Mouse (Mus musculus): ENCODE measurements around the gene Wdr5b. TPM values are rescaled to one million over a fixed set of nuclear protein-coding genes. Genes with fewer than 3 reads are reported as not detected.
"Not testable (repeated sequence)": the region's sequence is repeated elsewhere in the genome, so short reads cannot be mapped to it uniquely, and the experiment has no call there.

The Wdr5b gene
- 12.0 and 15.5 TPM in 2 replicates for polyA plus RNA-seq (2014; fragmentation: Nextera tagmentation; extraction: Ambion mirVana)

DNA sequence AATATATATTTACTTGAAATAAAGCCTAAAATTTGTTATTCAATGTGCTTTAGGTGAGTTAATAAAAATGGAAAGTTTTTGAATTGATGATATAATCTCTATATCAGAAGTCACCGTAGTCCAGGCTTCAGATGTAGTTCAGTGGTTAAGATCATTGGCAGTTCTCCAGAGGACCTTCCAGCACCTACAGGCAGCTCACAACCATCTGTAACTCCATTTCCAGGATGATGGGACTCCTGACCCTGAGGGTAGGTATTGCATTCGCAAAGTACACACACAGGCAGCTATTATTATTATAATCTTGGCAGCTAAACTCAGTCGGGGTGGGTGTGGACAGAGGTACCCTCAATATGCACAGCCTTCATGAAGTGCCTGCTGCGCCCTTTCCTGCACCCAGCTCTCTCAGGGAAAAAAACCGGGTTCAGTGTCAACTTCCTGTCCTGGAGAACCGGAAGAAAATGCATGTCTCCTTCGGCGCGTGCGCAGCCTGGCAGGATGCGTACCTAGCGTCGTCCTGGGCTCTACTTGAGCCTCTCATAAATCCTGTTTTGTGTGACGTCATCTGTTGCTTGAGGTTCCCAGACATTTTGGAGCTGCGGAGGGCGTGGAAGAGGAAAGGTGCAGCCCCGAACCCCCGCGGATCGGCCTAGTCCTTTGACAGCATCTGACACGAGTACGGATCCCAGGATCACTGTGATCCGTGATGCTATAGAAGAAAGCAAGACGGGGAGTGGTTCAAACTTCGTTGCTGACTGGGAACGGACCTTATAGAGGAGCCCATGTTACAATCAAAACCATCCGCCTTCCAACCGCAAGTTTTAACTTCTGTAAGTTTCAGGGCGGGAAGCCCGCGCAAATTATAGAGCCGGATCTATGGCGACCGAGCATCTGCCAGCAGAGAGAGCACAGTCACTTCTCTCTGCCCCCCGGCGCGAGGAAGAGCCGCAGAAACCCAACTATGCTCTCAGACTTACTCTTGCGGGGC, at the start of gene Wdr5b:
Wdr5b (plus strand) TSS at position 551 of the 985 bp plus-strand sequence.
- peak within 1 kb of the TSS; percentile 81 for H3K4me2 ChIP-seq
- peak within 1 kb of the TSS; percentile 82 for H3K9ac ChIP-seq (ENCODE audit: low read length)
- peak; percentile 97 for ATAC-seq (ENCODE audit: low FRiP score)
- no peaks in the 10 kb centered on the region for H3K27me3 ChIP-seq (ENCODE audit: control insufficient read depth, insufficient read depth, low read length)
- H3K9me3 ChIP-seq (ENCODE audit: control insufficient read depth, low read length): no peaks in the 10 kb centered on the region
- peak; percentile 97 for DNase-seq (ENCODE audit: low spot score, missing footprints)
- peak within 1 kb of the TSS; percentile 60 for H3K4me3 ChIP-seq (ENCODE audit: low read depth, low read length)
- peaks cover 9% of the 10 kb centered on the region for H3K4me1 ChIP-seq (ENCODE audit: control insufficient read depth, insufficient read depth, low read length)
- WGBS: 2% methylated on average over 39 of the region's 39 CpGs
- no peaks in the 10 kb centered on the region for H3K36me3 ChIP-seq (ENCODE audit: control insufficient read depth, insufficient read depth, low read length)
- peak within 1 kb of the TSS; percentile 22; the same call in 1 of the 2 replicates for H3K27ac ChIP-seq (ENCODE audit: low read depth, low read length)

- no peaks in the 10 kb centered on the region for H3K9me3 ChIP-seq (ENCODE audit: control insufficient read depth, low read length)
- no peak for ATAC-seq (ENCODE audit: low FRiP score)
- DNase-seq (ENCODE audit: low spot score, missing footprints): no peak
- H3K27me3 ChIP-seq (ENCODE audit: control insufficient read depth, insufficient read depth, low read length): no peaks in the 10 kb centered on the region
- no peaks in the 10 kb centered on the region for H3K4me1 ChIP-seq (ENCODE audit: control insufficient read depth, insufficient read depth, low read length)
- H3K4me2 ChIP-seq: no peak overlapping the region
- no peak overlapping the region for H3K9ac ChIP-seq (ENCODE audit: low read length)
- H3K27ac ChIP-seq (ENCODE audit: low read depth, low read length): no peak overlapping the region
- H3K36me3 ChIP-seq (ENCODE audit: control insufficient read depth, insufficient read depth, low read length): no peaks in the 10 kb centered on the region
- H3K4me3 ChIP-seq (ENCODE audit: low read depth, low read length): no peak overlapping the region
- WGBS: 78% methylated on average over 1 of the region's 1 CpGs
Observed at GRCm38 (mm10) chr16:35992391-35992790, 48.6 kb upstream of the Wdr5b start.

GRCm38 (mm10) chr16:35993316-35993715, 47.7 kb upstream of the Wdr5b start:
- Histone ChIP-seq H3K9me3 (ENCODE audit: control insufficient read depth, low read length) (no peaks in the 10 kb centered on the region), H3K9ac (ENCODE audit: low read length) (no peak overlapping the region), H3K4me2 (no peak overlapping the region), H3K36me3 (ENCODE audit: control insufficient read depth, insufficient read depth, low read length) (no peaks in the 10 kb centered on the region), H3K4me1 (ENCODE audit: control insufficient read depth, insufficient read depth, low read length) (no peaks in the 10 kb centered on the region), H3K4me3 (ENCODE audit: low read depth, low read length) (no peak overlapping the region), H3K27me3 (ENCODE audit: control insufficient read depth, insufficient read depth, low read length) (no peaks in the 10 kb centered on the region), H3K27ac (ENCODE audit: low read depth, low read length) (no peak overlapping the region)
- no peak for ATAC-seq (ENCODE audit: low FRiP score)
- DNase-seq (ENCODE audit: low spot score, missing footprints): no peak
- 96% methylated on average over 3 of the region's 3 CpGs for WGBS

DNA sequence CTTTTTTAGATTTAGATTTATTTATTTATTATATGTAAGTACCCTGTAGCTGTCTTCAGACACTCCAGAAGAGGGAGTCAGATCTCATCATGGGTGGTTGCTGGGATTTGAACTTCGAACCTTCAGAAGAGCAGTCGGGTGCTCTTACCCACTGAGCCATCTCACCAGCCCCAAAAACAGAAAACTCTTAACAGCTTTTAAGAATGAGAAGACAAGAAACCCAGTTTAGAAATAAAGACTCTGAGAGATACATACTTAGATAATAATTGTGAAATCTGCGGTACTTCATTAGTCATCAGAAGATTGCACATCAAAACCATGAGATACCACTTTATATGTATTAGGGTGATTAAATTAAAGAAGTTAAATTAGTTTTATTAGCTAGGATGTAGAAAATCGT, 42.1 kb upstream of the Wdr5b start:
- H3K4me2 ChIP-seq; H3K9me3 ChIP-seq (ENCODE audit: control insufficient read depth, low read length); H3K9ac ChIP-seq (ENCODE audit: low read length); H3K4me1 ChIP-seq (ENCODE audit: control insufficient read depth, insufficient read depth, low read length); H3K4me3 ChIP-seq (ENCODE audit: low read depth, low read length); ATAC-seq (ENCODE audit: low FRiP score); H3K27ac ChIP-seq (ENCODE audit: low read depth, low read length); DNase-seq (ENCODE audit: low spot score, missing footprints); H3K36me3 ChIP-seq (ENCODE audit: control insufficient read depth, insufficient read depth, low read length); H3K27me3 ChIP-seq (ENCODE audit: control insufficient read depth, insufficient read depth, low read length): not testable (repeated sequence)
- WGBS: 95% methylated on average over 4 of the region's 4 CpGs

GRCm38 (mm10) chr16:36008396-36008795, 32.6 kb upstream of the Wdr5b start:
- ATAC-seq (ENCODE audit: low FRiP score): no peak
- no peak overlapping the region for H3K4me3 ChIP-seq (ENCODE audit: low read depth, low read length)
- no peak overlapping the region for H3K9ac ChIP-seq (ENCODE audit: low read length)
- H3K4me2 ChIP-seq: no peak overlapping the region
- 87% methylated on average over 3 of the region's 3 CpGs for WGBS
- no peaks in the 10 kb centered on the region for H3K9me3 ChIP-seq (ENCODE audit: control insufficient read depth, low read length)
- 0 out of 2 replicates have a peak, but pooled peaks cover 4% of the 10 kb centered on the region for H3K36me3 ChIP-seq (ENCODE audit: control insufficient read depth, insufficient read depth, low read length)
- no peaks in the 10 kb centered on the region for H3K4me1 ChIP-seq (ENCODE audit: control insufficient read depth, insufficient read depth, low read length)
- H3K27me3 ChIP-seq (ENCODE audit: control insufficient read depth, insufficient read depth, low read length): no peaks in the 10 kb centered on the region
- DNase-seq (ENCODE audit: low spot score, missing footprints): no peak
- no peak overlapping the region for H3K27ac ChIP-seq (ENCODE audit: low read depth, low read length)

- no peak overlapping the region for H3K27ac ChIP-seq (ENCODE audit: low read depth, low read length)
- 97% methylated on average over 1 of the region's 1 CpGs for WGBS
- no peak overlapping the region for H3K4me2 ChIP-seq
- no peaks in the 10 kb centered on the region for H3K27me3 ChIP-seq (ENCODE audit: control insufficient read depth, insufficient read depth, low read length)
- H3K36me3 ChIP-seq (ENCODE audit: control insufficient read depth, insufficient read depth, low read length): no peaks in the 10 kb centered on the region
- no peak overlapping the region for H3K9ac ChIP-seq (ENCODE audit: low read length)
- no peaks in the 10 kb centered on the region for H3K9me3 ChIP-seq (ENCODE audit: control insufficient read depth, low read length)
- ATAC-seq (ENCODE audit: low FRiP score) (no peak), DNase-seq (ENCODE audit: low spot score, missing footprints) (no peak)
- no peaks in the 10 kb centered on the region for H3K4me1 ChIP-seq (ENCODE audit: control insufficient read depth, insufficient read depth, low read length)
- no peak overlapping the region for H3K4me3 ChIP-seq (ENCODE audit: low read depth, low read length)
Observed at GRCm38 (mm10) chr16:36016335-36016734, 24.7 kb upstream of the Wdr5b start.

- H3K9me3 ChIP-seq (ENCODE audit: control insufficient read depth, low read length); H3K36me3 ChIP-seq (ENCODE audit: control insufficient read depth, insufficient read depth, low read length); DNase-seq (ENCODE audit: low spot score, missing footprints); H3K4me3 ChIP-seq (ENCODE audit: low read depth, low read length); H3K4me2 ChIP-seq; ATAC-seq (ENCODE audit: low FRiP score); H3K9ac ChIP-seq (ENCODE audit: low read length); H3K27ac ChIP-seq (ENCODE audit: low read depth, low read length); H3K4me1 ChIP-seq (ENCODE audit: control insufficient read depth, insufficient read depth, low read length); H3K27me3 ChIP-seq (ENCODE audit: control insufficient read depth, insufficient read depth, low read length): not testable (repeated sequence)
- WGBS: 71% methylated on average over 1 of the region's 2 CpGs
Observed at GRCm38 (mm10) chr16:36028120-36028519, 12.9 kb upstream of the Wdr5b start.

DNA sequence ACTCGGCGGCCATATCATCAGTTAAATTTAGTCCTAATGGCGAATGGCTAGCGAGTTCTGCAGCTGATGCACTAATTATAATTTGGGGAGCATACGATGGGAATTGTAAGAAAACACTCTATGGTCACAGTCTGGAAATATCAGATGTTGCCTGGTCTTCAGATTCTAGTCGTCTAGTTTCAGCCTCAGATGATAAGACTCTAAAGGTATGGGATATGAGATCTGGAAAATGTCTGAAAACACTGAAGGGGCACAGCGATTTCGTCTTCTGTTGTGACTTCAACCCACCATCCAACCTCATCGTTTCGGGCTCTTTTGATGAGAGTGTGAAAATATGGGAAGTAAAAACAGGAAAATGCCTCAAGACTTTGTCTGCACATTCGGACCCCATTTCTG, 633 bp downstream of the Wdr5b start:
- H3K4me1 ChIP-seq (ENCODE audit: control insufficient read depth, insufficient read depth, low read length): peaks cover 9% of the 10 kb centered on the region
- no peaks in the 10 kb centered on the region for H3K9me3 ChIP-seq (ENCODE audit: control insufficient read depth, low read length)
- peak overlapping the region; percentile 60 for H3K4me3 ChIP-seq (ENCODE audit: low read depth, low read length)
- no peaks in the 10 kb centered on the region for H3K27me3 ChIP-seq (ENCODE audit: control insufficient read depth, insufficient read depth, low read length)
- no peaks in the 10 kb centered on the region; the same call in 1 of the 2 replicates for H3K36me3 ChIP-seq (ENCODE audit: control insufficient read depth, insufficient read depth, low read length)
- 37% methylated on average over 11 of the region's 11 CpGs for WGBS
- H3K27ac ChIP-seq (ENCODE audit: low read depth, low read length): peak overlapping the region; percentile 22; the same call in 1 of the 2 replicates
- no peak for ATAC-seq (ENCODE audit: low FRiP score)
- H3K4me2 ChIP-seq: peak overlapping the region; percentile 81
- H3K9ac ChIP-seq (ENCODE audit: low read length): peak overlapping the region; percentile 82
- DNase-seq (ENCODE audit: low spot score, missing footprints): peak; percentile 86

- DNase-seq (ENCODE audit: low spot score, missing footprints) (no peak), ATAC-seq (ENCODE audit: low FRiP score) (no peak)
- H3K4me2 ChIP-seq: no peak overlapping the region
- no peak overlapping the region for H3K9ac ChIP-seq (ENCODE audit: low read length)
- 88% methylated on average over 10 of the region's 10 CpGs for WGBS
- no peaks in the 10 kb centered on the region; the same call in 1 of the 2 replicates for H3K9me3 ChIP-seq (ENCODE audit: control insufficient read depth, low read length)
- no peak overlapping the region for H3K4me3 ChIP-seq (ENCODE audit: low read depth, low read length)
- H3K4me1 ChIP-seq (ENCODE audit: control insufficient read depth, insufficient read depth, low read length): peaks cover 9% of the 10 kb centered on the region
- H3K27me3 ChIP-seq (ENCODE audit: control insufficient read depth, insufficient read depth, low read length): no peaks in the 10 kb centered on the region
- H3K27ac ChIP-seq (ENCODE audit: low read depth, low read length): no peak overlapping the region
- peaks cover 6% of the 10 kb centered on the region for H3K36me3 ChIP-seq (ENCODE audit: control insufficient read depth, insufficient read depth, low read length)
Observed at GRCm38 (mm10) chr16:36043073-36043472, 2.1 kb downstream of the Wdr5b start.

Measured in midbrain, embryonic 11.5 days (tissue).